Mouse (Mus musculus): ENCODE measurements around the gene Ctsh. TPM values are rescaled to one million over a fixed set of nuclear protein-coding genes. Genes with fewer than 3 reads are reported as not detected.
"Not testable (repeated sequence)": the region's sequence is repeated elsewhere in the genome, so short reads cannot be mapped to it uniquely, and the experiment has no call there.

Ctsh gene
- total RNA-seq, 2 experiments from 2014 or later, result 32.9 to 41.3 TPM

GRCm38 (mm10) chr9:90056716-90057115 lies 2.8 kb downstream of the Ctsh start:
- no peak for DNase-seq

- DNase-seq, result no peak
These were observed 6.0 kb downstream of the Ctsh start for GRCm38 (mm10) chr9:90059828-90060573.

GRCm38 (mm10) chr9:90060574-90060875 lies 6.6 kb downstream of the Ctsh start:
- no peak for DNase-seq

GRCm38 (mm10) chr9:90060932-90061331 lies 7.0 kb downstream of the Ctsh start:
- DNase-seq, result not testable (repeated sequence)

DNA sequence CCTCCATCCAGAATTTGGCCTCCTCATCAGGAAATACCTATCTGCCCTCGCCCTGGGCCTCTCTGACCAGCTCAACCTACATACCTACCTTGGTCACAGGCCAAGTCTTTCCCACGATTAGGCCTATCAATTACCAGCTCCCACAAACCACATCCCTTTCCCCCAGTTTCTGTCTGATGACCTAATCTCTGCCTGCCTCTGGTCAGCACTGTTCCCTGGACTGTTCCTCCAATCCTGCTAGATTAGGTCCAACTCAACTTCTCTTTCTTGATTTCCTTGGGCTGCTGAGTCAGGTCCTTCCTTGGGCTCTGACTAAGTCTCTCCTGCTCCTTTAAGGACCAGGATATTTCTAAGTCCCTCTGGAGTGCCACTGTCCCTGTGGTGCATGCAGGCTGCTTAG lies 13.4 kb downstream of the Ctsh start:
- no peak for DNase-seq

DNA sequence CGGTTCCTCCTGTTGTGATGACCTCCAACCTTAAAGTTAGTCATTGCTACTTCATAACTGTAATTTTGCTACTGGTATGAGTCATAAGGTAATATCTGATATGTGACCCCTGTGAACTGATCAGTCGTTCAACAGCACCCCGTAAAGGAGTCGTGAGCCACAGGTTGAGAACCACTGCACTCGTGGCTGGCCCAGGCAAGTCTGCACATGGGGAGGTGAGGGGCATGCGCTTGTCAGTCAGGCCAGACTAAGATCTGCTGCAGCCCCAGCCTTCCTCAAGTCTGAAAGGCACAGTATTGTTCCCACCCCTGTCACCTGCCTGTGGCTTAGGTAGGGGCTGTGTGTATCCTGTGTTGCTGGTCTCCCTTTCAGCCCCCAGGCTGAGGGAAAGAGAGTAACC lies 14.8 kb downstream of the Ctsh start:
- DNase-seq, result no peak

DNA sequence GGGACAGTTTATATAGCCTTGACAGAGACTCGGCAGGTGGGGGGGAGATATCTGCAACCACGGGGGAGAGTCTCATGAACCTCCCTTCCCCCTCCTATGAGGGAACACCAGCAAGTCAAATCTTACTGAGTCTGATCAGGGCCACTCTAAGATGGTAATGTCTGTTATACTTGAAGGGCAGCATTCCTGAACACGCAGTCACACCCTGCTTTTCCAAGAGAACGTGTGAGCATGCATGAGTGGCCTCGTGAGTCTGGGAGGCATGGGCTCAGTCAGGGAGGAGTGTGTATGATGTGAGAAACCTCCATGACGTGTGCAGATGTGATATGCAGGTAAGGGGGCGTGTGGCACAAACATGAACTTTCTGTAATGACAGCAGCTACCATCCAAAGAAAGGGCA lies 15.5 kb downstream of the Ctsh start:
- DNase-seq, result no peak

DNA sequence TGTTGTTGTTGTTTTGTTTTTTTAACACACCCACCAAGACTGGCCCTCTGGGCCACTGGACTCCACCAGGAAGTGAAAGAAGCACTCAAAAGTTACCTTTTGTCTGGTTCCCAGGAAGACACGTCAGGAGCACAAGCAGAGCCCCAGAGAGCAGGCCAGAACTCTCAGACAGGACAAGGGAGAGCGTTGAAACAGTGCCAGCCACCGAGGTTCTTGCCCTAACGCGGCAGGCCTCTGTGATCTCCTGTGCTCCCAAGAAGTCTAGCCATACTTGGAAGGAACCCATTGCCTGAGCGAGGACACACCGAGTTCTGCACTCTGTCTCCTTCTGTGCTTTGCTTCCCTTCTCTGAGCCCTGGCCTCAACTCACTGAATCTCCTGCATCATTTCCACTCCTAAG lies 16.2 kb downstream of the Ctsh start:
- no peak for DNase-seq

DNA sequence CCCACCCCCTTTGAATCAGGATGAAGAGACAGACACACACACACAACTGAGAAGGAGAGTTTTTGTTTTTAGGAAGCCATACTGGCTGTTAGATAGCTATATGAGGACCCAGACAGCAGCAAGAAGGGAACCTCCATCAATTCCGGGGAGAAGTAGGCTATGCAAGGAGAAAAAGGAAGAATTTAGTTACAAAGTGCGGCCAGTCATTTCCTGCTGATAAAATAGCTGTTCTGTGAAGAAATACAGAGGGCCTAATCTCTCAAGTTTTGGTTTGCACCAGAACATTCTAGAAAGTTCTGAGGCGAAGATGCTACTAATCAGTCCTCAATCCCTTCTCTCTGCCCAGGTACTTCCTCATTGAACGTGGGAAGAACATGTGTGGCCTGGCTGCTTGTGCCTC lies 21.4 kb downstream of the Ctsh start:
- no peak for DNase-seq

GRCm38 (mm10) chr9:90076131-90076530 lies 22.2 kb downstream of the Ctsh start:
- DNase-seq, result no peak

DNA sequence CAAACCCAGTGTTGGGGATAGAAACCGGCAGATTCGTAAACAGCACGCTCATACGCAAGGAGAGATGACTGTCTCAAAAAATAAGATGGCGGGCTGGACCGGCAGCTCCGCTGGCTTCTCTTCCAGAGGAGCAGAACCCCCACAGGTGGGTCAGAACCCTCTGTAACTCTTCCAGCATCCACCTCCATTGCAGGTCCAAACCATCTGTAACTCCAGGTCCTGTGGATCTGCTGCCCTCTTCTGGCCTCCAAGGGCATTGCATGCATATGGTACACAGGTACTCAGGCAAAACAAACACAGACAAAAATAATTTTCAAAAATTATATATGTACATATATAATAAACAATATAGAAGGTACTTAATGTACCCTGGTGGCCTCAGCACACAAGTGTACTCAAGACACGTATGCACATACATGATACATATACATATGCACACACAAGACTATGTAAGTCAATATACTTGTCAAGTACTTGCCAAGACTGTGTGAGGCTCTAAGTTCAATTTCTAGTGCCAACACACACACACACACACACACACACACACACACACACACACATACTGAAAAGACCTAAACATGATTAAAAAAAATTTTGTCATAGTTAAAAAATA lies 23.0 kb downstream of the Ctsh start:
- peak; percentile 65 for DNase-seq

DNA sequence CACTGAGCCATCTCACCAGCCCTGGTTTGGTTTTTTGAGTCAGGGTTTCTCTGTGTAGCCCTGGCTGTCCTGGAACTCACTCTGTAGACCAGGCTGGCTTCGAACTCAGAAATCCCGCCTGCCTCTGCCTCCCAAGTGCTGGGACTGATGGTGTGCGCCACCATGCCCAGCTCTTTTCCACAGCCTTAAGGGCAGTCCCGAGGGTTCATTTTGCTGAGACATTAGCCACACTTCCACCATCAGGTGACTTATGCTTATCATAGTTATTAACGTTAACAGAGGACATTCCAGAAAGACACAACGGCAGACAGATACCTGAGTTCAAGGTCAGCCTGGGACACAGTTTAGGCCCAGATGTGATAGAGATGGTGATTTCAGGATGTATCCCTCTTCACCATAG lies 28.0 kb downstream of the Ctsh start:
- DNase-seq, result not testable (repeated sequence)

GRCm38 (mm10) chr9:90082992-90083391 lies 29.0 kb downstream of the Ctsh start:
- DNase-seq, result no peak

GRCm38 (mm10) chr9:90084152-90084551 lies 30.2 kb downstream of the Ctsh start:
- no peak for DNase-seq

DNA sequence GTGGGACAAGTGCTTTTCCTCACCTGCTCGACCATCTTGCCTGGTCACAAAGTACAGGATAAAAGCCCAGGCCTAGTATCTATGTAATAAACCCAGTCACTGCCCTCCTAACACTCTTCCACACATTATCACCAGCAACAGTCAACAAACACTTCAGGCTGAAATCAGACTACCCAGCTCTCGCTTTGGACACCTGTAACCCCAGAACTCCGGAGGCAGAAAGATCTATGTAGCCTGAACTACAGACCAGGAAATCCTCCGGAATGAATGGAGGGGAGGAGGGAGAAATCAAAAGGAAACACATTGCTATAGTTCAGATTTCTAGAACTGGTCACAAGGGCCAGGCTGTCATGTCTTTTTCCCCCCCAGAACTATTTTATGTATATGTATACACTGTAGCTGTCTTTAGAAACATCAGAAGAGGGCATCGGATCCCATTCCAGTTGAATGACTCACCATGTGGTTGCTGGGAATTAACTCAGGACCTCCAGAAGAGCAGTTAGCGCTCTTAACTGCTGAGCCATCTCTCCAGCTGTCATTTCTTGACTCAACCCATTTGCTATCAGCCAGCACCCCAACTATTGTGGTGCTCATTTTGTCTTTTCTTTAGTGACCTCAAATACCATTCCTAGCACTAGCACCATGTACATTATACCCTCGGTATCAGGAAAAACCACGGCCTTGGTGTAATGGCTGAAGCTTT lies 31.0 kb downstream of the Ctsh start:
- DNase-seq, result no peak

- no peak for DNase-seq
These were observed 34.0 kb downstream of the Ctsh start for GRCm38 (mm10) chr9:90087906-90088485.

GRCm38 (mm10) chr9:90089339-90090104 lies 35.6 kb downstream of the Ctsh start:
- DNase-seq, result no peak

GRCm38 (mm10) chr9:90098934-90099333 lies 45.0 kb downstream of the Ctsh start:
- no peak for DNase-seq

- DNase-seq, result no peak
These were observed 46.8 kb downstream of the Ctsh start for GRCm38 (mm10) chr9:90100760-90101159.

- DNase-seq, result no peak
These were observed 51.5 kb downstream of the Ctsh start for GRCm38 (mm10) chr9:90105462-90105861.

- DNase-seq, result no peak
These were observed 53.0 kb downstream of the Ctsh start for GRCm38 (mm10) chr9:90106915-90107314.

DNA sequence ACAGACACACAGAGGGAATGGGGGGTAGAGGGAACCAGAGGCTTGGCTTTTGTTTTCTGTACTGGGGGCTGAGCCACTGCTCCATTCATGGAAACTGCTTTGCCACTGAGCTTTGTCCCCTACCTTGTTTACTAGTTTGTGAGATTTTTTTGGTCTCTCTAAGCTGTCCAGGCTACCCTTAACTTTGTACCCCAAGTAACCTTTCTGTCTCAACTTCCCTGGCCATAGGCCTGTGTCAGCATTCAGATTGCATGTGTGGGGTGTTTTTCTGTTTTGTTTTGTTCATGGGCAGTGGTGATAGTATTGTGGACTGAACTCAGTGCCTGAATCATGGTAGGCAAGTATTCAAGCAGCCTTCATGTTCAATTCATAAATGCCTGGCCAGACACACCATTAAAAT lies 54.3 kb downstream of the Ctsh start:
- no peak for DNase-seq

GRCm38 (mm10) chr9:90109386-90109785 lies 55.4 kb downstream of the Ctsh start:
- DNase-seq, result no peak

Data from gastrocnemius, postnatal 10 days (tissue).